Mouse (Mus musculus) T-helper 17 cell (primary cell): Measurements from ENCODE around the gene Cyp2c69.
"Not testable (repeated sequence)": the region's sequence is repeated elsewhere in the genome, so short reads cannot be mapped to it uniquely, and the experiment has no call there.

Source experiments
- in situ Hi-C, 2 experiments: fragments of 300-600 bp; cut with MboI, MseI; formaldehyde crosslinking; loops; 1 replicate in 1 of 2; 2 replicates in 1 of 2; pipeline ENCODE4 v1.15.1; 2025; ENCODE audit warnings: high pct_unique_total_duplicates in 2 of 2

The Cyp2c69 gene

DNA sequence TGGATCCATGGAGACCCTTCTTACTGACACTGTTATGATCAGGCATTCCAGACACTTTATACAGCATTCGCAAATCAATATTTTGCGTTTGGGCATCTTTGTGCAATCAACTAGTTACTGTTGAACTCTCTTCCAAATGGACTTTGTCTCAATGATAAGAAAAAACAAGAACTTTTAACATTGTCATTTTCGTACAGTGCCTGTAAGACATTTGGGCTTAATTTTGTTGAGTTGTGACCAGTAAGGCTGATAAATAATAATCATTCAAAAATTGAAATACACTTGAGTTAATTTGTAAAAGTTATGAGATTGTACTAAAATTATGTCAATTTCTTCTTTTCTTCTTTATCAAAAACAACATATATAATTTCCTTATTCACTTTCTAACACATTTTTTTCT, at the start of gene Cyp2c69:
Gene Cyp2c69 (minus strand): TSS at position 101 of the 400 bp plus-strand sequence.
- in situ Hi-C loops, result not testable (repeated sequence)

DNA sequence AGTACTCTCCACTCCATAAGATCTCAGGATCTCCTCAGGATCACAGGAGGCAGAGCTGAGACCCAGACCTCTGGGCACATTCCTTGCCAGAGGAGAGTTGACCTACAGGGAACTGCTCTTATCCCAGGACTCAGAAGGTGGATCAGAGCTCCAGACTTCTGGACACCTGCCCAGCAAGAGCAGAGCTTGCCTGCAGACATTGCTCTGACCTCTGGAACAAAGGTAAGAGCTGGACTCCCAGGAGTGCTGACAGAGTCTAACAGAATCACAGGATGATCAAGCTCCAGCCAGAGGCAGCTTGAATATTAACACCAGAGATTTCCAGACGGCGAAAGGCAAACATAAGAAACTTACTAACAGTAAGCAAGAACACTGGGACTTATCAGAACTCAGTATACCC, 48.8 kb upstream of the Cyp2c69 start:
- in situ Hi-C loops, result loop anchor here in 1 of 2 experiments (10.0 kb wide), 1 partner anchor 731 kb away; no protein-coding TSS in a partner anchor

DNA sequence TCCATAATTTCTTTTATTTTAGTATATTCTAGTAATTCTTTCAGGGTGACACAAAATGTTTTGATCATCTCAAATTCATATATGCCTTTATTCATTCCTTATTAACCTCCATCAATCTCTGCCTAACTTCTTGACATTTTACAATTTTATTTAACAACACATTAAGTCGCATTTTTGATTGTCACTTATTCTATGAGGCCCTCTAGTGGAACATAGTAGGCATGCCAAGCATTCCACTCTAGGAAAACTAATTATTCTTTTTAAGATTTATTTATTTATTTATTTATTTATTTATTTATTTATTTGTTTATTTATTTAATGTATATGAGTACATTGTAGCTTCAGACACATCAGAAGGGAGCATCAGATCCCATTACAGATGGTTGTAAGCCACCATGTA, 43.4 kb upstream of the Cyp2c69 start:
- in situ Hi-C loops, result loop anchor here in 1 of 2 experiments (10.0 kb wide), 1 partner anchor 725 kb away; no protein-coding TSS in a partner anchor

DNA sequence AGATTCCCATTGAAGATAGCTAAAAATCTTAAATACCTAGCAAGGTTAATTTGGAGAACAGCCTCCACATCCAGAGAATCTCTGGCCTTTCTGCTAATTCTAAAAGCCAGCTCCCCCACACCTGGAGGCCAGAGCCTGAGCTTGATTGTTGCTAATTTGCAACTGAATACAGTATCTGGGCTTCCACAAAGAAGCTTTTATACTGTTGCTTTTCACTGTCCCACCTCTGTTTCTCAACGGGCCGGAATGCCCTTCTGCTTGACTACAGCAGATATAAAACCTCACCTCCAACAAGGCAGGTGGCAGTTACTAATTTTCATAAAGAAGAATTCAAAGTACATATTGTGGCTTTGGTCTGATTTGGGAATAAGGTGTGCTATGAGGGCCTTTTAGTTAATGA, 15.1 kb upstream of the Cyp2c69 start:
- in situ Hi-C loops, result no loop called here

DNA sequence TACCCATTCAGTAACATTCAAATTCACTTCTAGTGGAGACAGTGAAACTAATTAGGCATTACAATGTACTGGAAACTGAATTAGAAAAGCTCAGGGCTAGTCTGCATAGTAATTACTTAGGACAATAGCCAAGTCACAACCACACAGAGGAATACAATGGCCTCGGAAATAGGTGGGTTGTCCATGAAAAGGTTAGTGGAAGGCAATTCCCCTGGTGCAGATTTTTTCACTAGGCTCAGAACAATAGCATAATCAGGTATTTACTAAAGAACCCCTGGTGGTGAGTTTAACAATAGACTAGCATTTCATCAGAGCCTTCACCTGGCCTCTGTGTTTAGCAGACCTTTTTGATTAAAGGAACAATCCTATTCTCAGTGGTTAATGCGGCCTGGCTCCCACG, 3.5 kb upstream of the Cyp2c69 start:
- in situ Hi-C loops, result not testable (repeated sequence)

DNA sequence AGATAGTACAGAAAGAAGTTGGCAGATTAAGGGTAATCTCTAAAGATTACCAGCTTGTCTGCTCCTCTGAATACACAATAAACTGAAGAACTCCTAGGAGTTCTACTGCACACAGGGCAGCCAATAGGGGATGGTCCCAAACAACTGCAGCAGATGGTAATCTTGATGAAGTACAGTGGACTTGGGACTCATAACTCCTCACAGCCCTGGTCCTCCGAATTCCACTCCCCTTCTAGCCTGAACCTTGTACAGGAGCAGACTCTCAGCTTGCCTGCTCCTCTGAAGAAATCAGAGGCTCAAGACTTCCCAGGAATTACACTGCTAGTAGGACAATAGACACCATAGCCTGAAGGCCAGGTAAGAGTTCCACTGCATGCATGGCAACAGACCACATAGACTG, 20.5 kb downstream of the Cyp2c69 start:
- in situ Hi-C loops, result no loop called here

DNA sequence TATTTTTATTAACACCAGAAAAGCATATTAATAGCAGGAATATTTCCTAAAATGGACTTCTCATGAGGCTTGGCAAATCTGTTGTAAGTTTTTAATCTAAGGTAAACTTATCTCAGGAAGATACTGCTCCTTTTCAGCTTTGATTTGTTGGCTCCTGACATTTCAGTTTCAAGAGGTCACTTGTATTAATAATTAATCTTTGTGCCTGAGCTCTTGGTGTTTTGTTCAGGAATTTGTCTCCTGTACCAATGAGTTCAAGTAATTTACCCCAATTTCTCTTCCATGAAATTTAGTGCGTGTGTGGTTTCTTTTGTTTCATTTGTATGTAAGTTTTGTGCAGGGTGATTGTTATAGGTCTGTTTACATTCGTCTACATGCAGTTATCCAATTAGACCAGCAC, 65.7 kb downstream of the Cyp2c69 start:
- in situ Hi-C loops, result loop anchor here (5.0 kb wide), 1 partner anchor 76 kb away; no protein-coding TSS in a partner anchor

DNA sequence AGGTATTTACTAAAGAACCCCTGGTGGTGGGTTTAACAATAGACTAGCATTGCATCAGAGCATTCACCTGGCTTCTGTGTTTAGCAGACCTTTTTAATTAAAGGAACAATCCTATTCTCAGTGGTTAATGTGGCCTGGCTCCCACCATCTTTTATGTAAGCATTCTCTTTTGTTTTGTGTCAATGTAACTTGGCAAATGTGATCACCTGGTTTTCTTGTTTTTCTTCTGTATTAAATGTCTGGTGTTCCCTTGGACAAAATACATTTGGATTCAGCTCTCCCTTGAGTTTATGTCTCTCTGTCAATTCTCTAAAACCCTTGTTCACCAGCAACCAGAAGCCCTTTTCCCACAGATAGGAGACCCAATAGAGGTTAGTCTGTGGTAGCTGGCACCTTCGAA, 70.2 kb downstream of the Cyp2c69 start:
- in situ Hi-C loops, result not testable (repeated sequence)

DNA sequence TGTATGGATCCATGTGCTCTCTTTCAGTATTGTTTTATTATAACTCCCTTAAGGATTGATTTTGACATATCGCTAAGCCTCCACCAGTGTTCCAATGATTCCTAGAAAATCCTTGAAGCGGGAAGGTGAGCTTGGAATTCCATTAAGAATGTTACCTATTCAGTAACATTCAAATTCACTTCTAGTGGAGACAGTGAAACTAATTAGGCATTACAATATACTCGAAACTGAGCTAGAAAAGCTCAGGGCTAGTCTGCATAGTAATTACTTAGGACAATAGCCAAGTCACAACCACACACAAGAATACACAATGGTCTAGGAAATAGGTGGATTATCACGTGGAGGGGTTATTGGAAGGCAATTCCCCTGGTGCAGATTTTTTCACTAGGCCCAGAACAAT, 70.6 kb downstream of the Cyp2c69 start:
- in situ Hi-C loops, result not testable (repeated sequence)

DNA sequence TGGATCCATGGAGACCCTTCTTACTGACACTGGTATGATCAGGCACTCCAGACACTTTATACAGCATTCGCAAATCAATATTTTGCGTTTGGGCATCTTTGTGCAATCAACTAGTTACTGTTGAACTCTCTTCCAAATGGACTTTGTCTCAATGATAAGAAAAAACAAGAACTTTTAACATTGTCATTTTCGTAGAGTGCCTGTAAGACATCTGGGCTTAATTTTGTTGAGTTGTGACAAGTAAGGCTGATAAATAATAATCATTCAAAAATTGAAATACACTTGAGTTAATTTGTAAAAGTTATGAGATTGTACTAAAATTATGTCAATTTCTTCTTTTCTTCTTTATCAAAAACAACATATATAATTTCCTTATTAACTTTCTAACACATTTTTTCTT, 73.9 kb downstream of the Cyp2c69 start, which contains the start of gene Cyp2c40:
Gene Cyp2c40 (minus strand): TSS at position 101 of the 400 bp plus-strand sequence.
- in situ Hi-C loops, result not testable (repeated sequence)
